Mouse (Mus musculus) heart, postnatal 0 days (tissue): ENCODE measurements around the gene Clba1.

ENCODE experiments used
- CTCF ChIP-seq: IDR thresholded peaks from 2 replicates; pipeline ENCODE4 v1.5.1; 2016; ENCODE audit warnings: antibody characterized with exemption, control low read depth, low read depth
- EP300 ChIP-seq: IDR thresholded peaks from 2 replicates; pipeline ENCODE4 v1.6.1; 2016; ENCODE audit warnings: antibody characterized with exemption, low read depth

- TF ChIP-seq CTCF, result peak; percentile 75
- TF ChIP-seq EP300, result no peak
Observed at GRCm38 (mm10) chr12:112800476-112800875, 8.3 kb upstream of the Clba1 start.
